Mouse (Mus musculus) midbrain, embryonic 11.5 days (tissue): ENCODE data around the gene Ccnd2. TPM values are rescaled to one million over a fixed set of nuclear protein-coding genes. Genes with fewer than 3 reads are reported as not detected.
A peak's percentile ranks its signal among the peaks of the same experiment; 100 is the strongest.

ENCODE experiments used
- ATAC-seq: fragments of 200-750 bp; cut with Nextera tagmentation; 2 replicates; pipeline ENCODE4 v1.8.0; 2017; ENCODE audit warnings: moderate TSS enrichment, moderate library complexity; ENCODE audit not compliant: low FRiP score
- DNase-seq: peaks from one replicate; pipeline ENCODE4 v3.0.0; 2015; ENCODE audit warnings: low spot score; ENCODE audit errors: missing footprints
- H3K27ac ChIP-seq: fragments of 300-500 bp; sonication (generic); 2 replicates; pipeline ENCODE4 v1.5.1; 2014; ENCODE audit warnings: low read depth, low read length
- H3K27me3 ChIP-seq: fragments of 300-500 bp; sonication (generic); 2 replicates; pipeline ENCODE4 v1.6.1; 2014; ENCODE audit warnings: mild to moderate bottlenecking, low read length, moderate library complexity, mixed read lengths; ENCODE audit not compliant: control insufficient read depth, insufficient read depth
- H3K36me3 ChIP-seq: fragments of 300-500 bp; sonication (generic); 2 replicates; pipeline ENCODE4 v1.6.1; 2014; ENCODE audit warnings: mild to moderate bottlenecking, low read length, moderate library complexity, mixed read lengths; ENCODE audit not compliant: control insufficient read depth, insufficient read depth
- H3K4me1 ChIP-seq: fragments of 300-500 bp; sonication (generic); 2 replicates; pipeline ENCODE4 v1.6.1; 2014; ENCODE audit warnings: low read length; ENCODE audit not compliant: control insufficient read depth, insufficient read depth
- H3K4me2 ChIP-seq: fragments of 300-500 bp; sonication (generic); 2 replicates; pipeline ENCODE4 v1.6.1; 2014; ENCODE audit warnings: mild to moderate bottlenecking, moderate library complexity
- H3K4me3 ChIP-seq: fragments of 300-500 bp; sonication (generic); 2 replicates; pipeline ENCODE4 v1.5.1; 2014; ENCODE audit warnings: low read depth, low read length
- H3K9ac ChIP-seq: fragments of 300-500 bp; sonication (generic); 2 replicates; pipeline ENCODE4 v1.6.1; 2014; ENCODE audit warnings: low read length
- H3K9me3 ChIP-seq: fragments of 300-500 bp; sonication (generic); 2 replicates; pipeline ENCODE4 v1.6.1; 2016; ENCODE audit warnings: low read length; ENCODE audit not compliant: control insufficient read depth
- WGBS: fragments of 180-500 bp; shearing (Covaris S2); extraction: QIAGEN DNeasy Blood & Tissue Kit; methylation state at CpG from one replicate; pipeline ENCODE4 v1.1.7; 2014; 5-methylcytosine and 5-hydroxymethylcytosine counted together
- polyA plus RNA-seq: library from polyadenylated mRNA; unstranded; fragments of >200 nt; fragmentation: Nextera tagmentation; extraction: Ambion mirVana; gene quantifications from 2 replicates; pipeline ENCODE4 v1.2.1, GENCODE M21; 2014

Gene Ccnd2
- polyA plus RNA-seq, 1 experiment from 2014 or later: 1,717 TPM

DNA sequence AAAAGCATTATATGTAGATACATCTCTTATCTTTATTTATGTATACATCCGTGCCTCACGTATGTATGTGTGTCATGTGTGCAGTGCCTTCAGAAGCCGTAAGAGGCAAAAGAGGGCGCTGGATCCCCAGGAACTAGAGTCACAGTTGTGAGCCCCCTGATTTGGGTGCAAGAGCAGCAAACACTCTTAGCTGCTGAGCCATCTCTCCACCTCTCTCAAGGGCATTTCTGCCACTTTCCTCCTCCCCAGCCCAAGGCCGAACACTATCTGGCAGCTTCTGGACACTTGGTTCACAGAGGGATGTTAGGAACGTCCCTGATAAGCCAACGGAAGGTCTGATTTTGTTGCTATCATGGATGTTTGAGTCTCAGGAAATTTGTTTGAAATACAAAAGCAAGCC, 28.5 kb downstream of the Ccnd2 start:
- Histone ChIP-seq H3K36me3 (peaks cover 6% of the 10 kb centered on the region; the same call in 1 of the 2 replicates), H3K4me3 (no peak overlapping the region), H3K9ac (no peak overlapping the region), H3K27me3 (no peaks in the 10 kb centered on the region), H3K4me1 (no peaks in the 10 kb centered on the region), H3K4me2 (no peak overlapping the region), H3K27ac (no peak overlapping the region), H3K9me3 (no peaks in the 10 kb centered on the region)
- peak; percentile 82 for DNase-seq
- no peak for ATAC-seq
- 90% methylated on average over 7 of the region's 7 CpGs for WGBS

GRCm38 (mm10) chr6:127122996-127123395, 29.0 kb downstream of the Ccnd2 start:
- WGBS: 86% methylated on average over 5 of the region's 5 CpGs

GRCm38 (mm10) chr6:127122221-127122806, 29.7 kb downstream of the Ccnd2 start:
- H3K4me2 ChIP-seq: no peak overlapping the region
- ATAC-seq (0 out of 2 replicates have a peak, but pooled peaks have one; percentile 33), DNase-seq (peak; percentile 49)
- 79% methylated on average over 4 of the region's 4 CpGs for WGBS
- H3K27me3 ChIP-seq: no peaks in the 10 kb centered on the region
- no peak overlapping the region for H3K27ac ChIP-seq
- H3K9ac ChIP-seq: no peak overlapping the region
- H3K9me3 ChIP-seq: no peaks in the 10 kb centered on the region
- H3K4me3 ChIP-seq: no peak overlapping the region
- H3K36me3 ChIP-seq: peaks cover 2% of the 10 kb centered on the region; the same call in 1 of the 2 replicates
- no peaks in the 10 kb centered on the region for H3K4me1 ChIP-seq

More at GRCm38 (mm10) chr6:127122996-127123395, 29.0 kb downstream of the Ccnd2 start:
- Histone ChIP-seq H3K27ac (no peak overlapping the region), H3K9ac (no peak overlapping the region), H3K4me1 (no peaks in the 10 kb centered on the region), H3K27me3 (no peaks in the 10 kb centered on the region), H3K36me3 (peaks cover 6% of the 10 kb centered on the region; the same call in 1 of the 2 replicates), H3K4me2 (no peak overlapping the region), H3K9me3 (no peaks in the 10 kb centered on the region), H3K4me3 (no peak overlapping the region)
- ATAC-seq (no peak), DNase-seq (no peak)

DNA sequence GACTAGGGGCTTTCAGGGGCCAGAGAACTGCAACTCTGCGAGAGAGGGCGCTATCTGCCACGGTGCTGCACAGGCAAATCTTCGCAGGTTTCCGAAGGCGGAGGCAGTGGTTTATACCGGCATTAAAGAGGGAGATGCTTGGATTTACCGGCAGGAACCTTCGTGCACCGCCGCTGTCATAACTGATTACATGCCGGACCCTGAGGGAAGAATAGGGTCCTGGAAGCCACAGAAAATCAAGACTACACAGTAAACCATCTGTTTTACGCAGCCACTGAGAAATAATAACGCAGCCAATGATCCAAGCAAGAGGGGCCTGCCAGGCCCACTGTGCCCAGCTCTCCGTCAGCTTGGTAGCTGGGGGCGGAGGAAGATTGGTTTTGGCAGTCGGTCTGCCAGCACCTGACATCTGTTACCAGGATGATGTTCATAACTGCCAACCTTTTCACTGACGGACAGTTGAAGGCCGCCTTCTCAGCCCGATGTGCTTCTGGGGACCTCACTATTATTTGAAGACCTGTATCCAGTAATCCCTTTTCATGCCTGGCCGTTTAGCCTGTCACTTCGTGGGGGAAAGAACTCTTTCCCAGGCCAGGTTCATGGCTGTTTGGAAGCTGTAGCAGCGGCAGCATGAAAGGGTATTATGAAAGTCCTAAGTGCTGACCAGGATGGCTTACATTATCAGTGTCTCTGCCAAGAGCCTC, 37.1 kb downstream of the Ccnd2 start:
- ATAC-seq (peak; percentile 58; the same call in 1 of the 2 replicates), DNase-seq (peak; percentile 86)
- WGBS: 49% methylated on average over 23 of the region's 23 CpGs
- H3K4me2 ChIP-seq: no peak overlapping the region
- no peaks in the 10 kb centered on the region for H3K27me3 ChIP-seq
- no peak overlapping the region for H3K4me3 ChIP-seq
- no peaks in the 10 kb centered on the region for H3K36me3 ChIP-seq
- peak overlapping the region; percentile 22 for H3K27ac ChIP-seq
- no peaks in the 10 kb centered on the region for H3K9me3 ChIP-seq
- peaks cover 4% of the 10 kb centered on the region; the same call in 1 of the 2 replicates for H3K4me1 ChIP-seq
- no peak overlapping the region for H3K9ac ChIP-seq

DNA sequence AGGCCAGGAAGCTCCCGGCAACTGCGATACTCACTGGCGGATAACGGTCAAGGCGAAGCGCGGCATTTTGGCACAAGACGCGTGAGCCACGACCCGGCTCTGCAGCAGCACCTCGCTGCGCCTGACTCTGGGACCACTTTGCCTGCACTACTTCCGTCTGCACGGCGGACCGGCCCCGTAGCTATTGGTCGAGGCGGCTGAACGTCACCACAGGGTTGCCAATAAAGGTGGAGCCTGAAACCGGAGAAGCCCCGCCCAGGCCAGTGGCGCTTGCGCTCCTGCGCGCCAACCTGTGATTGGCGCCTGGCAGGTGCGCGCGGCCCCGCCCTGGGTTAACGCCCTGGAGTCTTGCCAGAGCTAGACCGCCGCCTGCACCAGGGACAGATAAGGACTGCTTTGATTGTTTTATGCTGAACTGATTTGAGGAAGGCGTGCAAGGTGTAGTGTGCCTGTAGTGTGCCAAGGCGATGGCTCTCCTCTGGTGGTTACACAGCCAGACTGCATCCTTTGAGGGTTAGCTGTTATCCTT, 42.5 kb downstream of the Ccnd2 start, which contains the start of gene Tigar:
TSS of gene Tigar (minus strand) at position 156 of the 529 bp plus-strand sequence.
- Histone ChIP-seq H3K27me3 (no peaks in the 10 kb centered on the region), H3K36me3 (no peaks in the 10 kb centered on the region), H3K4me2 (peak within 1 kb of the TSS; percentile 88), H3K9me3 (no peaks in the 10 kb centered on the region), H3K4me1 (peaks cover 8% of the 10 kb centered on the region), H3K9ac (peak within 1 kb of the TSS; percentile 65), H3K4me3 (peak within 1 kb of the TSS; percentile 51), H3K27ac (no peak within 1 kb of the TSS)
- 2% methylated on average over 37 of the region's 37 CpGs for WGBS
- peak; percentile 100 for ATAC-seq
- peak; percentile 98 for DNase-seq

DNA sequence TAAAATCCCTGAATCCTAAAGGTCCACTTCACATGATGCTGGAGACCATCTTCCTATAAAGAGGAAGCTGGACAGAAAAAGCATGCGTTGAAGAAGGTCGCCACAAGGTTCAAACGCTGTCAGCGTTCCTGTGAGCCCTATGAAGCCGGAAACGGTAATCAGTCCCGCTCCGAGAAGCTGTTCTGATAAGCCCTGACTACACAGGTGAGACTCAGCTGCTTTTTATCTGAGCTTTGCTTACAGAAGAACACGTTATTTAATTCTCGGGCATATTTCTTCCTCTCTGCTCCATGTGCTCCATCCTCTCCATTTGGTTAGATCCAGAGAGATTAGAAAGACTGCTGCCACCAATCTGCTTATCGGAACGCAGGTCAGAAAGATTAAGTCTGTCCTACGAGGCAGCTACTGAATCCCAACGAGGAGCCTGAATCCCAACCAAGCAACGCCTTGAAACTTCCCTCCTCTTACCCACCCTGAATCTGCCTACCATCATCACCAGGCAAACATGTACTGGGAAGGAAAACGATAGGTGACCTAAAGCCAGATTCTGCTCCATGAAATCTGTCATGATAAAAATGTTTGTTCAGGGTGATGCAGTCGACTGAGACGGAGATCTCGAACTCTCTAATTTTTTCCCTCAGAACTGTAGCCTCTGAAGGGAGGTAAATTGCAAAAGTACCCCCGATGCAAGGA, 43.5 kb downstream of the Ccnd2 start:
- peak overlapping the region; percentile 65 for H3K9ac ChIP-seq
- H3K27me3 ChIP-seq: no peaks in the 10 kb centered on the region
- H3K4me2 ChIP-seq: peak overlapping the region; percentile 88
- peaks cover 8% of the 10 kb centered on the region for H3K4me1 ChIP-seq
- WGBS: 46% methylated on average over 20 of the region's 20 CpGs
- H3K9me3 ChIP-seq: no peaks in the 10 kb centered on the region
- H3K4me3 ChIP-seq: peak overlapping the region; percentile 51
- ATAC-seq (no peak), DNase-seq (peak; percentile 90)
- no peaks in the 10 kb centered on the region for H3K36me3 ChIP-seq
- no peak overlapping the region for H3K27ac ChIP-seq

GRCm38 (mm10) chr6:127107413-127107812, 44.6 kb downstream of the Ccnd2 start:
- no peaks in the 10 kb centered on the region for H3K9me3 ChIP-seq
- no peaks in the 10 kb centered on the region for H3K36me3 ChIP-seq
- ATAC-seq: no peak
- H3K9ac ChIP-seq: no peak overlapping the region
- no peak overlapping the region for H3K27ac ChIP-seq
- H3K4me3 ChIP-seq: no peak overlapping the region
- H3K27me3 ChIP-seq: no peaks in the 10 kb centered on the region
- H3K4me2 ChIP-seq: no peak overlapping the region
- DNase-seq: no peak
- peaks cover 8% of the 10 kb centered on the region for H3K4me1 ChIP-seq

DNA sequence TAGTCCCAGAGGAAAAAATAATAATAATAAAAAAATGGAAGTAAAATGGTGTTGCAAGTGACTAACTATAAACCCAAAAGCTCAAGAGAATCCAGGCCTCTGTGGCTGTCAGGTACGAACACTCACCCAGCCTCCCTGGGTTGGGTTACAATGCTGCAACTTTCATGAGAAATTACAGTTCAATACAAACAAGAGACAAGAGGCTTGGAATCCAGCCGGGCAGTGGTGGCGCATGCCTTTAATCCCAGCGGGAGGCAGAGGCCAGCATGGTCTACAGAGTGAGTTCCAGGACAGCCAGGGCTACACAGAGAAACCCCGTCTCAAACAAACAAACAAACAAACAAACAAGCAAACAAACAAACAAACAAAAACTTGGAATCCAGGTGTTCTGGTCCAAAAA, 45.3 kb downstream of the Ccnd2 start:
- Histone ChIP-seq H3K9ac (no peak overlapping the region), H3K4me1 (peaks cover 8% of the 10 kb centered on the region), H3K36me3 (no peaks in the 10 kb centered on the region), H3K4me3 (no peak overlapping the region), H3K4me2 (no peak overlapping the region), H3K27me3 (no peaks in the 10 kb centered on the region), H3K9me3 (no peaks in the 10 kb centered on the region), H3K27ac (no peak overlapping the region)
- WGBS: 55% methylated on average over 5 of the region's 5 CpGs
- DNase-seq: no peak
- no peak for ATAC-seq

DNA sequence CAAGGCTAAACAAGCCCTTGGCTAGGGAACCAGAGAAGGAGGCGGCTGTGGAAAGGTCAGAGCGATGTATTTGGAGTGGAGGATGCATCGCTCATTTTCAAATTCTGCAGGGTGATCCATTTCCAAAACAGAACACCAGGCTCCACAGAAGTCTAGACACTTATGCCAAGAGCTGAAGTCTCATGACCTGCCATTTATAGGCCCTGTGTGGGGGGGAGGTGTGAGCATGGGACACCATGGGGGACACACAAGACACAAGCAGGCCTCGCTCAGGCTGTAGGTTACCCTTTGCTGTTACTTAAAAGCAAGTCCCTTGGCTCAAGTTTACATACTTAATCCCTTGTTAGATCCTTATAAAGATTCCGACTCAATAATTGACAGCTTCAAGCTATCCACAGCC, 45.8 kb downstream of the Ccnd2 start:
- no peak for ATAC-seq
- WGBS: 88% methylated on average over 5 of the region's 5 CpGs
- Histone ChIP-seq H3K9ac (no peak overlapping the region), H3K4me3 (no peak overlapping the region), H3K4me1 (peaks cover 8% of the 10 kb centered on the region), H3K27me3 (no peaks in the 10 kb centered on the region), H3K27ac (no peak overlapping the region), H3K9me3 (no peaks in the 10 kb centered on the region), H3K36me3 (no peaks in the 10 kb centered on the region), H3K4me2 (no peak overlapping the region)
- DNase-seq: no peak
